Mouse (Mus musculus) stomach, postnatal 0 days (tissue): ENCODE data around the gene Vil1.
"Not testable (repeated sequence)": the region's sequence is repeated elsewhere in the genome, so short reads cannot be mapped to it uniquely, and the experiment has no call there.

Source experiments
- CTCF ChIP-seq: IDR thresholded peaks from 2 replicates; pipeline ENCODE4 v1.5.1; 2016; ENCODE audit warnings: antibody characterized with exemption, low read depth, mild to moderate bottlenecking, moderate library complexity
- EP300 ChIP-seq: optimal IDR thresholded peaks from 2 replicates; pipeline ENCODE3; 2016; ENCODE audit warnings: antibody characterized with exemption

- not testable (repeated sequence) for TF ChIP-seq CTCF, EP300
Observed at GRCm38 (mm10) chr1:74396456-74397222, 12.5 kb upstream of the Vil1 start.
